Mouse (Mus musculus) thymus, adult 2 months (tissue): Measurements from ENCODE around the gene Tmem121b.

Experiments
- CTCF ChIP-seq: fragments of 200-500 bp; IDR thresholded peaks from 2 replicates; pipeline ENCODE4 v1.5.1; 2012; ENCODE audit warnings: mild to moderate bottlenecking, control low read depth, low read length, moderate library complexity, borderline replicate concordance; ENCODE audit not compliant: control insufficient read depth, poor library complexity, insufficient read depth; ENCODE audit errors: extremely low read depth
- POLR2A ChIP-seq: fragments of 200-500 bp; IDR thresholded peaks from 2 replicates; pipeline ENCODE4 v1.6.1; 2012; ENCODE audit warnings: mild to moderate bottlenecking, low read length, control low read depth, moderate library complexity; ENCODE audit not compliant: control insufficient read depth, poor library complexity, insufficient read depth; ENCODE audit errors: extremely low read depth

- TF ChIP-seq CTCF (no peak), POLR2A (no peak)
Measured at GRCm38 (mm10) chr6:120457751-120458150, 35.9 kb downstream of the Tmem121b start.
